Mouse (Mus musculus) MEL (cell line): Measurements from ENCODE around the gene Coro2b. TPM values are rescaled to one million over a fixed set of nuclear protein-coding genes. Genes with fewer than 3 reads are reported as not detected.

Experiments used
- DNase-seq: peaks from one replicate; pipeline ENCODE4 v3.0.0; 2011; ENCODE audit warnings: low read depth, low spot score
- H3K27ac ChIP-seq: 2 replicates; pipeline ENCODE4 v1.5.1; 2012; ENCODE audit warnings: low read depth, mild to moderate bottlenecking, control low read depth, low read length, moderate library complexity; ENCODE audit not compliant: control insufficient read depth
- H3K27me3 ChIP-seq, 2 experiments: fragments of 150-350 bp in 1 of 2; sonication (generic) in 1 of 2; 2 replicates each; pipeline ENCODE4 v1.6.1; 2012; ENCODE audit warnings: low read length in 2 of 2, mild to moderate bottlenecking in 2 of 2, improper control_type of control experiment in 1 of 2, moderate library complexity in 1 of 2; ENCODE audit not compliant: insufficient read depth in 2 of 2, control insufficient read depth in 1 of 2
- H3K36me3 ChIP-seq, 2 experiments: 2 replicates each; pipeline ENCODE4 v1.6.1; 2012 to 2014; ENCODE audit warnings: low read length in 2 of 2, improper control_type of control experiment in 1 of 2, inconsistent platforms in 1 of 2, mild to moderate bottlenecking in 1 of 2; ENCODE audit not compliant: insufficient read depth in 2 of 2, control insufficient read depth in 1 of 2
- H3K4me1 ChIP-seq, 2 experiments: fragments of 150-350 bp in 1 of 2; sonication (generic) in 1 of 2; 2 replicates each; pipeline ENCODE4 v1.6.1; 2012; ENCODE audit warnings: low read length in 2 of 2, improper control_type of control experiment in 1 of 2, mild to moderate bottlenecking in 1 of 2; ENCODE audit not compliant: insufficient read depth in 2 of 2, control insufficient read depth in 1 of 2
- H3K4me3 ChIP-seq, 2 experiments: fragments of 150-350 bp in 1 of 2; sonication (generic) in 1 of 2; 2 replicates each; pipeline ENCODE4 v1.5.1; 2012; ENCODE audit warnings: low read depth in 2 of 2, low read length in 2 of 2, mild to moderate bottlenecking in 2 of 2, moderate library complexity in 2 of 2, control low read depth in 1 of 2, improper control_type of control experiment in 1 of 2; ENCODE audit not compliant: control insufficient read depth in 1 of 2, insufficient read depth in 1 of 2
- H3K79me2 ChIP-seq: 2 replicates; pipeline ENCODE4 v1.6.1; 2012; ENCODE audit warnings: mild to moderate bottlenecking, low read length, moderate library complexity; ENCODE audit not compliant: control insufficient read depth, poor library complexity, insufficient read depth
- H3K9ac ChIP-seq: 2 replicates; pipeline ENCODE4 v1.6.1; 2012; ENCODE audit warnings: low read depth, mild to moderate bottlenecking, control low read depth, low read length, moderate library complexity; ENCODE audit not compliant: control insufficient read depth, poor library complexity, severe bottlenecking
- H3K9me3 ChIP-seq: fragments of 150-350 bp; sonication (generic); replicated peaks from 2 replicates; pipeline ENCODE4 v1.6.1; 2012; ENCODE audit warnings: mild to moderate bottlenecking, low read length, improper control_type of control experiment, moderate library complexity; ENCODE audit not compliant: insufficient read depth
- CHD2 ChIP-seq: IDR thresholded peaks from 2 replicates; pipeline ENCODE4 v1.6.1; 2011; ENCODE audit warnings: low read length, improper control_type of control experiment
- E2F4 ChIP-seq: IDR thresholded peaks from 2 replicates; pipeline ENCODE4 v1.6.1; 2011; ENCODE audit warnings: low read depth, low read length, improper control_type of control experiment, borderline replicate concordance
- ETS1 ChIP-seq: IDR thresholded peaks from 2 replicates; pipeline ENCODE4 v1.6.1; 2012; ENCODE audit warnings: low read depth, mild to moderate bottlenecking, inconsistent platforms, low read length, improper control_type of control experiment, moderate library complexity
- GATA1 ChIP-seq: IDR thresholded peaks from 2 replicates; pipeline ENCODE4 v1.6.1; 2011; ENCODE audit warnings: low read depth, low read length, improper control_type of control experiment
- JUND ChIP-seq: IDR thresholded peaks from 2 replicates; pipeline ENCODE4 v1.6.1; 2011; ENCODE audit warnings: low read depth, mild to moderate bottlenecking, improper control_type of control experiment, low read length
- KAT2A ChIP-seq: conservative IDR thresholded peaks from 2 replicates; pipeline ENCODE4 v1.6.1; 2012; ENCODE audit warnings: low read depth, low read length, improper control_type of control experiment, inconsistent platforms
- NRF1 ChIP-seq: IDR thresholded peaks from 2 replicates; pipeline ENCODE4 v1.6.1; 2014; ENCODE audit warnings: low read depth, mild to moderate bottlenecking, inconsistent platforms, low read length, improper control_type of control experiment, moderate library complexity; ENCODE audit not compliant: poor library complexity, insufficient read depth, severe bottlenecking
- POLR2AphosphoS2 ChIP-seq: IDR thresholded peaks from 2 replicates; pipeline ENCODE4 v1.6.1; 2011; ENCODE audit warnings: low read length, improper control_type of control experiment
- POLR2AphosphoS5 ChIP-seq: IDR thresholded peaks from 2 replicates; pipeline ENCODE4 v1.6.1; 2012; ENCODE audit warnings: low read depth, borderline replicate concordance, mild to moderate bottlenecking, inconsistent platforms, low read length, moderate library complexity, mixed read lengths
- RCOR1 ChIP-seq: IDR thresholded peaks from 2 replicates; pipeline ENCODE4 v1.6.1; 2012; ENCODE audit warnings: low read depth, mild to moderate bottlenecking, inconsistent platforms, low read length, improper control_type of control experiment
- SIN3A ChIP-seq: IDR thresholded peaks from 2 replicates; pipeline ENCODE4 v1.6.1; 2012; ENCODE audit warnings: low read length, improper control_type of control experiment, inconsistent platforms
- SMC3 ChIP-seq: IDR thresholded peaks from 2 replicates; pipeline ENCODE4 v1.6.1; 2011; ENCODE audit warnings: low read depth, low read length, improper control_type of control experiment
- TAL1 ChIP-seq: IDR thresholded peaks from 2 replicates; pipeline ENCODE4 v1.6.1; 2012; ENCODE audit warnings: mild to moderate bottlenecking, inconsistent platforms, low read length, moderate library complexity, mixed read lengths
- TBP ChIP-seq: IDR thresholded peaks from 2 replicates; pipeline ENCODE4 v1.8.0; 2011; ENCODE audit warnings: low read depth, low read length, improper control_type of control experiment
- UBTF ChIP-seq: IDR thresholded peaks from 2 replicates; pipeline ENCODE4 v1.6.1; 2012; ENCODE audit warnings: low read depth, mild to moderate bottlenecking, inconsistent platforms, low read length, improper control_type of control experiment, moderate library complexity, borderline replicate concordance; ENCODE audit not compliant: insufficient read depth
- USF1 ChIP-seq: IDR thresholded peaks from 2 replicates; pipeline ENCODE4 v1.6.1; 2014; ENCODE audit warnings: low read depth, mild to moderate bottlenecking, inconsistent platforms, low read length, improper control_type of control experiment, moderate library complexity
- ZC3H11A ChIP-seq: IDR thresholded peaks from 2 replicates; pipeline ENCODE4 v1.6.1; 2012; ENCODE audit warnings: low read depth, mild to moderate bottlenecking, inconsistent platforms, low read length, improper control_type of control experiment
- ZKSCAN1 ChIP-seq: IDR thresholded peaks from 2 replicates; pipeline ENCODE4 v1.6.1; 2012; ENCODE audit warnings: low read depth, mild to moderate bottlenecking, inconsistent platforms, low read length, improper control_type of control experiment, moderate library complexity
- polyA plus RNA-seq, 2 experiments: library from polyadenylated mRNA; stranded (reverse) in 1 of 2; unstranded in 1 of 2; fragments of >175 nt in 1 of 2; fragments of >200 nt in 1 of 2; gene quantifications; 2 replicates each; pipeline versions ENCODE4 v1.2.1 to v1.2.4; 2012; ENCODE audit warnings: low replicate concordance in 2 of 2, low read depth in 1 of 2; ENCODE audit not compliant: insufficient read length in 2 of 2, insufficient read depth in 1 of 2, missing spikeins in 1 of 2
- total RNA-seq: library from RNA; depleted of rRNA; stranded (reverse); fragments of 300-350 nt; gene quantifications from 2 replicates; pipeline ENCODE4 v1.2.3, GENCODE M21; 2012

Gene Coro2b
- total and polyA plus RNA-seq, 3 experiments, result not detected

DNA sequence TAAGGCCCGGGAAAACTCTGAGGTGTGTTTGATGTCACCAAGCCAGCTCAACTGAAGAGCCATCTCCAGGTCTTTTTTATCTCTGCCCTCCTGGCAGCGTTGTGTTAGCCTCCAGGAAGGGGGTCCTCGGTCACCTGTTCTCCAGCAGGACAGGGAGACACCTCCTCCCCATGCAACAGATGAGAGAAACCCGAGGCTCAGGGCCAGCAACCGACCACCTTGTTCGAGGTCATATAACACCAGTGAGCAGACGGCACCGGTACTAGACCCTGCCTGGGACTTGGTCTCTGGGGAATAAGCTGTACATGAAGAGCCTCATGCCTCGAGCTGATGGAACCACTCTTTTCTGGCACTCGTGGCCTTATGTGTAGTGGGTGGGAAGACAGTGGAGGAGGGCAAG is 72.1 kb downstream of the Coro2b start:
- no peak for DNase-seq
- Histone ChIP-seq H3K27me3 (peaks cover 0 to 9% of the 10 kb centered on the region in 2 experiments; a peak in 1 of 4 replicates), H3K27ac (no peak overlapping the region), H3K79me2 (no peaks in the 10 kb centered on the region), H3K9ac (no peak overlapping the region), H3K36me3 (no peaks in the 10 kb centered on the region), H3K4me1 (no peaks in the 10 kb centered on the region), H3K9me3 (no peaks in the 10 kb centered on the region), H3K4me3 (no peak overlapping the region)
- TF ChIP-seq NRF1, result no peak
- TF ChIP-seq GATA1, result no peak

DNA sequence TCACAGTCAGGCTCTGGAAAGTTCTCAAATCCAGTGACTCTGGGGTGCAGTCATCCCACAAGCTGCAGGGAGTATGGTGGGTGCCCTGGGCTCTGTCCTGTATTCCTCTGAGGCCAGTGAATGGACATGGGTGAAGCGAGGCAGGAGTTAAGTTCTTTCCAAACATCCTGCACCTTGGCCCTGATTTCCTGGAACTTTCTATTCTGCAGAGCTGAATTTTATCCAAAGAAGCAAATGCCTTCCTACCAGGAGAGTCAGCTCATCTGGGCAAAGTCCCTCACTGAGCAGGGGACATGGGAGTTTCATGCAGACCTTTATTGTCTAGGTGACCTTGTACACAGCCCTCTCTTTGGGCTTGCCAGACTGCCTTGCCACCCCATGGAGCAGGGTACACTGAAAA is 75.1 kb downstream of the Coro2b start:
- peaks cover 0 to 8% of the 10 kb centered on the region in 2 experiments; a peak in 2 of 4 replicates for H3K27me3 ChIP-seq
- TF ChIP-seq POLR2AphosphoS2 (no peak), UBTF (no peak), KAT2A (no peak), POLR2AphosphoS5 (no peak), SMC3 (no peak), CHD2 (no peak), ETS1 (no peak), USF1 (no peak)

DNA sequence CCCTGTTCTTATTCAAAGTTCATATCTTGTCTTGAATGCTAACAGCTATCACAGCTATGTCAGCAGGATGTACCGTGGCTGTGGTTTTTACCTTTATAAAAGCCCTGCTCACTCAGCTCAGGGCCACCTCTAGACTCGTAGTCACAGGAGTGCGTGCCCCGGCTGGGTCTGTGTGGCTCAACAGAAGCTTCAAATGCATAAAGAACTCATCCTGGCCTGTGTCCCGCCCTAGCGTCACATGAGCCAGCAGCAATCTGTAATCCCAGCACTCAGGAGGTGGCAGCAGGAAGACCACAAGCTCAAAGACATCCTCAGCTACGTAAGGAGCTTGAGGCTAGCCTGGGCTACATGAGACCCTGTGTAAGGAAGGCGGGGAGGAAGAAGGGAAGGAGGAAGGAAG is 75.7 kb downstream of the Coro2b start:
- DNase-seq, result no peak
- Histone ChIP-seq H3K9ac (no peak overlapping the region), H3K9me3 (no peaks in the 10 kb centered on the region), H3K79me2 (no peaks in the 10 kb centered on the region), H3K36me3 (no peaks in the 10 kb centered on the region), H3K27me3 (peaks cover 0 to 6% of the 10 kb centered on the region in 2 experiments; a peak in 2 of 4 replicates), H3K4me3 (no peak overlapping the region), H3K4me1 (no peaks in the 10 kb centered on the region), H3K27ac (no peak overlapping the region)
- TF ChIP-seq SIN3A (no peak), GATA1 (no peak), E2F4 (no peak), ZKSCAN1 (no peak), JUND (no peak), TAL1 (no peak), TBP (no peak), RCOR1 (no peak), KAT2A (no peak), ZC3H11A (no peak), NRF1 (no peak), SMC3 (no peak)

More for the DNA sequence above, 75.1 kb downstream of the Coro2b start:
- no peaks in the 10 kb centered on the region for H3K36me3 ChIP-seq
- no peaks in the 10 kb centered on the region for H3K4me1 ChIP-seq
- no peak overlapping the region for H3K4me3 ChIP-seq
- no peak for DNase-seq
- no peaks in the 10 kb centered on the region for H3K9me3 ChIP-seq
- no peak overlapping the region for H3K27ac ChIP-seq
- H3K79me2 ChIP-seq, result no peaks in the 10 kb centered on the region
- no peak overlapping the region for H3K9ac ChIP-seq
